Mouse (Mus musculus) liver, embryonic 11.5 days (tissue): Measurements from ENCODE around the gene Pcbp4. TPM values are rescaled to one million over a fixed set of nuclear protein-coding genes. Genes with fewer than 3 reads are reported as not detected.

Experiments
- ATAC-seq: fragments of 200-750 bp; cut with Nextera tagmentation; replicated peaks from 2 replicates; pipeline ENCODE4 v1.8.0; 2017; ENCODE audit warnings: moderate number of reproducible peaks, mild to moderate bottlenecking, moderate TSS enrichment, moderate library complexity; ENCODE audit not compliant: low FRiP score
- DNase-seq: peaks from one replicate; pipeline ENCODE4 v3.0.0-alpha.2; 2017; ENCODE audit warnings: low spot score
- H3K27ac ChIP-seq: fragments of 300-500 bp; sonication (generic); 2 replicates; pipeline ENCODE4 v1.5.1; 2014; ENCODE audit warnings: mild to moderate bottlenecking, low read depth, low read length, control low read depth
- H3K27me3 ChIP-seq: fragments of 300-500 bp; sonication (generic); replicated peaks from 2 replicates; pipeline ENCODE4 v1.6.1; 2014; ENCODE audit warnings: low read length, mixed read lengths; ENCODE audit not compliant: control insufficient read depth, insufficient read depth
- H3K36me3 ChIP-seq: fragments of 300-500 bp; sonication (generic); 2 replicates; pipeline ENCODE4 v1.6.1; 2014; ENCODE audit warnings: mild to moderate bottlenecking, low read length, moderate library complexity, mixed read lengths; ENCODE audit not compliant: control insufficient read depth, insufficient read depth
- H3K4me1 ChIP-seq: fragments of 300-500 bp; sonication (generic); replicated peaks from 2 replicates; pipeline ENCODE4 v1.6.1; 2014; ENCODE audit warnings: low read length, mixed read lengths; ENCODE audit not compliant: control insufficient read depth, insufficient read depth
- H3K4me2 ChIP-seq: fragments of 300-500 bp; sonication (generic); 2 replicates; pipeline ENCODE4 v1.6.1; 2014; ENCODE audit warnings: mild to moderate bottlenecking, control low read depth, moderate library complexity
- H3K4me3 ChIP-seq: fragments of 300-500 bp; sonication (generic); 2 replicates; pipeline ENCODE4 v1.5.1; 2014; ENCODE audit warnings: low read depth, low read length, control low read depth
- H3K9ac ChIP-seq: fragments of 300-500 bp; sonication (generic); 2 replicates; pipeline ENCODE4 v1.6.1; 2014; ENCODE audit warnings: low read depth, low read length, control low read depth
- H3K9me3 ChIP-seq: fragments of 300-500 bp; sonication (generic); 2 replicates; pipeline ENCODE4 v1.6.1; 2016; ENCODE audit warnings: low read length, inconsistent platforms, mixed read lengths; ENCODE audit not compliant: control insufficient read depth
- WGBS: fragments of 180-500 bp; shearing (Covaris S2); extraction: QIAGEN DNeasy Blood & Tissue Kit; methylation state at CpG from one replicate; pipeline ENCODE4 v1.1.7; 2014; 5-methylcytosine and 5-hydroxymethylcytosine counted together
- polyA plus RNA-seq: library from polyadenylated mRNA; unstranded; fragments of >200 nt; fragmentation: Nextera tagmentation; extraction: Ambion mirVana; gene quantifications from 2 replicates; pipeline ENCODE4 v1.2.1, GENCODE M21; 2014

The Pcbp4 gene
- polyA plus RNA-seq, 1 experiment from 2014 or later, result 62.4 TPM

GRCm38 (mm10) chr9:106413606-106414005 lies 39.5 kb upstream of the Pcbp4 start:
- no peak overlapping the region for H3K4me2 ChIP-seq
- peaks cover 25% of the 10 kb centered on the region for H3K4me1 ChIP-seq
- H3K9ac ChIP-seq, result no peak overlapping the region

GRCm38 (mm10) chr9:106416826-106417225 lies 36.3 kb upstream of the Pcbp4 start:
- Histone ChIP-seq H3K27ac (no peak overlapping the region), H3K36me3 (no peaks in the 10 kb centered on the region), H3K4me1 (peaks cover 20% of the 10 kb centered on the region), H3K9ac (no peak overlapping the region), H3K27me3 (peaks cover 26% of the 10 kb centered on the region), H3K4me2 (no peak overlapping the region), H3K9me3 (no peaks in the 10 kb centered on the region), H3K4me3 (no peak overlapping the region)
- no peak for ATAC-seq
- WGBS, result 83% methylated on average over 6 of the region's 6 CpGs
- DNase-seq, result no peak

More at GRCm38 (mm10) chr9:106413606-106414005, 39.5 kb upstream of the Pcbp4 start:
- Histone ChIP-seq H3K27ac (no peak overlapping the region), H3K9me3 (no peaks in the 10 kb centered on the region), H3K4me3 (no peak overlapping the region), H3K36me3 (no peaks in the 10 kb centered on the region), H3K27me3 (peaks cover 12% of the 10 kb centered on the region; the same call in 1 of the 2 replicates)
- DNase-seq (no peak), ATAC-seq (no peak)
- WGBS, result 81% methylated on average over 5 of the region's 5 CpGs

GRCm38 (mm10) chr9:106417841-106418625 lies 35.1 kb upstream of the Pcbp4 start:
- peak; percentile 70 for DNase-seq
- peak overlapping the region; percentile 59 for H3K4me2 ChIP-seq
- 0 out of 2 replicates have a peak overlapping the region, but pooled peaks have one; percentile 24 for H3K4me3 ChIP-seq
- ATAC-seq, result no peak
- peaks cover 14% of the 10 kb centered on the region for H3K4me1 ChIP-seq
- no peak overlapping the region for H3K27ac ChIP-seq
- no peaks in the 10 kb centered on the region for H3K9me3 ChIP-seq
- 19% methylated on average over 29 of the region's 29 CpGs for WGBS
- peak overlapping the region; percentile 41; the same call in 1 of the 2 replicates for H3K9ac ChIP-seq
- no peaks in the 10 kb centered on the region for H3K36me3 ChIP-seq
- peaks cover 26% of the 10 kb centered on the region for H3K27me3 ChIP-seq

GRCm38 (mm10) chr9:106420608-106421007 lies 32.5 kb upstream of the Pcbp4 start:
- Histone ChIP-seq H3K36me3 (no peaks in the 10 kb centered on the region), H3K4me1 (peaks cover 14% of the 10 kb centered on the region), H3K9me3 (no peaks in the 10 kb centered on the region), H3K4me2 (no peak overlapping the region), H3K27me3 (peaks cover 26% of the 10 kb centered on the region), H3K27ac (no peak overlapping the region), H3K4me3 (no peak overlapping the region), H3K9ac (no peak overlapping the region)
- ATAC-seq (no peak; the same call in 1 of the 2 replicates), DNase-seq (no peak)
- WGBS, result 0% methylated on average over 2 of the region's 2 CpGs

- Histone ChIP-seq H3K4me1 (peaks cover 14% of the 10 kb centered on the region), H3K4me3 (no peak overlapping the region), H3K36me3 (no peaks in the 10 kb centered on the region), H3K27me3 (peaks cover 26% of the 10 kb centered on the region), H3K27ac (no peak overlapping the region), H3K4me2 (peak overlapping the region; percentile 13; the same call in 1 of the 2 replicates), H3K9me3 (no peaks in the 10 kb centered on the region), H3K9ac (no peak overlapping the region)
- DNase-seq, result no peak
- peak; percentile 24; the same call in 1 of the 2 replicates for ATAC-seq
- 11% methylated on average over 18 of the region's 18 CpGs for WGBS
Measured at GRCm38 (mm10) chr9:106421033-106421864, 31.8 kb upstream of the Pcbp4 start.

GRCm38 (mm10) chr9:106421865-106422160 lies 31.3 kb upstream of the Pcbp4 start:
- H3K27me3 ChIP-seq, result peaks cover 26% of the 10 kb centered on the region
- H3K4me3 ChIP-seq, result no peak overlapping the region
- H3K9ac ChIP-seq, result no peak overlapping the region
- peak; percentile 81 for DNase-seq
- peak; percentile 74 for ATAC-seq
- no peak overlapping the region for H3K27ac ChIP-seq
- WGBS, result 0% methylated on average over 3 of the region's 3 CpGs
- no peaks in the 10 kb centered on the region for H3K9me3 ChIP-seq
- H3K4me1 ChIP-seq, result peaks cover 14% of the 10 kb centered on the region
- peak overlapping the region; percentile 13; the same call in 1 of the 2 replicates for H3K4me2 ChIP-seq
- H3K36me3 ChIP-seq, result no peaks in the 10 kb centered on the region

- Histone ChIP-seq H3K9ac (peak overlapping the region; percentile 58), H3K4me3 (peak overlapping the region; percentile 88), H3K36me3 (peaks cover 22% of the 10 kb centered on the region), H3K27me3 (no peaks in the 10 kb centered on the region), H3K4me1 (peaks cover 21% of the 10 kb centered on the region), H3K9me3 (no peaks in the 10 kb centered on the region), H3K4me2 (peak overlapping the region; percentile 85), H3K27ac (peak overlapping the region; percentile 82)
- WGBS, result 26% methylated on average over 11 of the region's 11 CpGs
- no peak for DNase-seq
- peak; percentile 29 for ATAC-seq
Measured at GRCm38 (mm10) chr9:106428719-106429220, 24.3 kb upstream of the Pcbp4 start.

- peak; percentile 86 for ATAC-seq
- peaks cover 24% of the 10 kb centered on the region for H3K36me3 ChIP-seq
- H3K27ac ChIP-seq, result peak within 1 kb of the TSS; percentile 96
- no peaks in the 10 kb centered on the region for H3K9me3 ChIP-seq
- peak; percentile 89 for DNase-seq
- 0% methylated on average over 55 of the region's 55 CpGs for WGBS
- peaks cover 24% of the 10 kb centered on the region for H3K4me1 ChIP-seq
- H3K9ac ChIP-seq, result peak within 1 kb of the TSS; percentile 100
- H3K27me3 ChIP-seq, result no peaks in the 10 kb centered on the region
- H3K4me3 ChIP-seq, result peak within 1 kb of the TSS; percentile 88
- peak within 1 kb of the TSS; percentile 85 for H3K4me2 ChIP-seq
Measured at GRCm38 (mm10) chr9:106429221-106430014, 23.7 kb upstream of the Pcbp4 start, which contains the start of gene Rpl29. Gene Rpl29, plus strand, starts transcription at chr9:106429454.
